Mouse (Mus musculus): ENCODE measurements around the gene Neil3.

DNA sequence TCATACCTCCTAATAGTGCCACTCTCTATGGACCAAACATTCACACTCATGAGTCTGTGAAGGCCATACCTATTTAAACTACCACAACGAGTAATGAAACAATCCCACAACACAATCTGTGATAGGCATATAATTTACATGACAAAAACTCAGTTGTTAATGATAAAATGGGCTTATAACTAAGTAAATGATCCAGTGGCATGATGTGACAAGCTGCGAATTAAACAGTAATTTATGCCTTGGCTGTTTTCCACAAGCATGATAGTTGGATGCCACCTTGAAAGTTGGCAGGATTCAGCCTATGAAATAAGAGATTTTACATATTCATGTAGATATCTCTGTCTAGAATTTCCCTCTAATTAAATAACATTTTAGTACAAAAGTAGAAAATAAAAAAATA lies 99.3 kb downstream of the Neil3 start:
- TF ChIP-seq CTCF (IDR thresholded peaks at IDR 0.05; ENCODE audit: low read depth) (no peak), EP300 (IDR thresholded peaks at IDR 0.05; ENCODE audit: low read depth) (no peak)

Data from liver, postnatal 0 days (tissue).